Mouse (Mus musculus): Measurements from ENCODE around the gene Copz2. TPM values are rescaled to one million over a fixed set of nuclear protein-coding genes. Genes with fewer than 3 reads are reported as not detected.

Gene Copz2
- polyA plus RNA-seq, 1 experiment from 2014 or later = 19.7 TPM

GRCm38 (mm10) chr11:96891784-96892527 lies 42.3 kb downstream of the Copz2 start:
- Histone ChIP-seq H3K9me3 (no peaks in the 10 kb centered on the region), H3K27ac (peak overlapping the region; percentile 32; the same call in 1 of the 2 replicates), H3K9ac (replicated peaks) (no peak overlapping the region), H3K4me2 (replicated peaks) (no peak overlapping the region), H3K27me3 (no peaks in the 10 kb centered on the region), H3K36me3 (no peaks in the 10 kb centered on the region), H3K4me3 (replicated peaks) (no peak overlapping the region), H3K4me1 (replicated peaks) (peaks cover 35% of the 10 kb centered on the region)
- no peak for ATAC-seq
- 46% methylated on average over 14 of the region's 14 CpGs for WGBS

- no peak overlapping the region; the same call in 1 of the 2 replicates for H3K9ac ChIP-seq (replicated peaks)
- ATAC-seq = peak; percentile 72
- no peaks in the 10 kb centered on the region for H3K27me3 ChIP-seq
- 41% methylated on average over 11 of the region's 11 CpGs for WGBS
- no peak overlapping the region for H3K4me3 ChIP-seq (replicated peaks)
- peaks cover 43% of the 10 kb centered on the region for H3K4me1 ChIP-seq (replicated peaks)
- no peaks in the 10 kb centered on the region for H3K9me3 ChIP-seq
- H3K27ac ChIP-seq = peak overlapping the region; percentile 79
- no peaks in the 10 kb centered on the region for H3K36me3 ChIP-seq
- no peak overlapping the region for H3K4me2 ChIP-seq (replicated peaks)
Measured at GRCm38 (mm10) chr11:96893203-96893842, 43.7 kb downstream of the Copz2 start.

- WGBS = 97% methylated on average over 4 of the region's 4 CpGs
- Histone ChIP-seq H3K36me3 (no peaks in the 10 kb centered on the region), H3K4me1 (replicated peaks) (peaks cover 66% of the 10 kb centered on the region), H3K9me3 (no peaks in the 10 kb centered on the region), H3K4me3 (replicated peaks) (no peak overlapping the region), H3K4me2 (replicated peaks) (no peak overlapping the region), H3K9ac (replicated peaks) (no peak overlapping the region), H3K27me3 (no peaks in the 10 kb centered on the region), H3K27ac (no peak overlapping the region)
- ATAC-seq = no peak
Measured at GRCm38 (mm10) chr11:96895886-96896285, 46.2 kb downstream of the Copz2 start.

- peak; percentile 77 for ATAC-seq
- H3K4me1 ChIP-seq (replicated peaks) = peaks cover 75% of the 10 kb centered on the region
- no peak overlapping the region for H3K4me3 ChIP-seq (replicated peaks)
- H3K27ac ChIP-seq = peak overlapping the region; percentile 93
- no peaks in the 10 kb centered on the region for H3K36me3 ChIP-seq
- H3K9ac ChIP-seq (replicated peaks) = peak overlapping the region; percentile 39
- peak overlapping the region; percentile 26; the same call in 1 of the 2 replicates for H3K4me2 ChIP-seq (replicated peaks)
- H3K9me3 ChIP-seq = no peaks in the 10 kb centered on the region
- 20% methylated on average over 13 of the region's 13 CpGs for WGBS
- H3K27me3 ChIP-seq = no peaks in the 10 kb centered on the region
Measured at GRCm38 (mm10) chr11:96899449-96900306, 50.0 kb downstream of the Copz2 start.

- Histone ChIP-seq H3K9me3 (no peaks in the 10 kb centered on the region), H3K36me3 (no peaks in the 10 kb centered on the region), H3K4me2 (replicated peaks) (no peak overlapping the region), H3K27me3 (no peaks in the 10 kb centered on the region), H3K27ac (peak overlapping the region; percentile 93), H3K9ac (replicated peaks) (no peak overlapping the region), H3K4me1 (replicated peaks) (peaks cover 88% of the 10 kb centered on the region), H3K4me3 (replicated peaks) (no peak overlapping the region)
- WGBS = 44% methylated on average over 9 of the region's 9 CpGs
- no peak for ATAC-seq
Measured at GRCm38 (mm10) chr11:96901332-96901731, 51.7 kb downstream of the Copz2 start.

- Histone ChIP-seq H3K4me3 (replicated peaks) (no peak overlapping the region), H3K9ac (replicated peaks) (peak overlapping the region; percentile 21; the same call in 1 of the 2 replicates), H3K27ac (peak overlapping the region; percentile 92), H3K4me1 (replicated peaks) (peaks cover 88% of the 10 kb centered on the region), H3K27me3 (no peaks in the 10 kb centered on the region), H3K9me3 (no peaks in the 10 kb centered on the region), H3K36me3 (peaks cover 6% of the 10 kb centered on the region), H3K4me2 (replicated peaks) (0 out of 2 replicates have a peak overlapping the region, but pooled peaks have one; percentile 22)
- WGBS = 3% methylated on average over 16 of the region's 16 CpGs
- ATAC-seq = peak; percentile 76
Measured at GRCm38 (mm10) chr11:96902639-96903635, 53.3 kb downstream of the Copz2 start.

- Histone ChIP-seq H3K4me2 (replicated peaks) (no peak overlapping the region), H3K27me3 (no peaks in the 10 kb centered on the region), H3K36me3 (peaks cover 26% of the 10 kb centered on the region), H3K27ac (peak overlapping the region; percentile 79), H3K9me3 (no peaks in the 10 kb centered on the region), H3K9ac (replicated peaks) (peak overlapping the region; percentile 50; the same call in 1 of the 2 replicates), H3K4me3 (replicated peaks) (no peak overlapping the region), H3K4me1 (replicated peaks) (peaks cover 73% of the 10 kb centered on the region)
- no peak for ATAC-seq
- 35% methylated on average over 15 of the region's 15 CpGs for WGBS
Measured at GRCm38 (mm10) chr11:96906431-96907161, 56.9 kb downstream of the Copz2 start.

GRCm38 (mm10) chr11:96908594-96908993 lies 58.9 kb downstream of the Copz2 start:
- no peak for ATAC-seq
- H3K4me1 ChIP-seq (replicated peaks) = peaks cover 53% of the 10 kb centered on the region
- H3K4me2 ChIP-seq (replicated peaks) = no peak overlapping the region
- H3K27me3 ChIP-seq = no peaks in the 10 kb centered on the region
- no peaks in the 10 kb centered on the region for H3K9me3 ChIP-seq
- 96% methylated on average over 12 of the region's 12 CpGs for WGBS
- peak overlapping the region; percentile 79; the same call in 1 of the 2 replicates for H3K27ac ChIP-seq
- H3K36me3 ChIP-seq = peaks cover 42% of the 10 kb centered on the region
- H3K4me3 ChIP-seq (replicated peaks) = no peak overlapping the region
- H3K9ac ChIP-seq (replicated peaks) = no peak overlapping the region

GRCm38 (mm10) chr11:96910003-96910402 lies 60.3 kb downstream of the Copz2 start:
- Histone ChIP-seq H3K9me3 (no peaks in the 10 kb centered on the region), H3K4me1 (replicated peaks) (peaks cover 53% of the 10 kb centered on the region), H3K4me3 (replicated peaks) (no peak overlapping the region), H3K36me3 (peaks cover 42% of the 10 kb centered on the region), H3K4me2 (replicated peaks) (no peak overlapping the region), H3K27ac (peak overlapping the region; percentile 40; the same call in 1 of the 2 replicates), H3K27me3 (no peaks in the 10 kb centered on the region), H3K9ac (replicated peaks) (no peak overlapping the region)
- WGBS = 20% methylated on average over 7 of the region's 7 CpGs
- peak; percentile 79 for ATAC-seq

Measured in midbrain, embryonic 13.5 days (tissue).